Mouse (Mus musculus) skeletal muscle tissue, adult 2 months (tissue): ENCODE measurements at regions not wholly inside any gene's neighbourhood (a gene's known extent, or its start where the extent isn't known, plus 50 kb on each side); places are given as distances from the start of the nearest gene placed in this dataset.

ENCODE experiments used
- DNase-seq: peaks from one replicate; pipeline ENCODE4 v3.0.0-alpha.2; 2012; ENCODE audit warnings: low read depth, low spot score

DNA sequence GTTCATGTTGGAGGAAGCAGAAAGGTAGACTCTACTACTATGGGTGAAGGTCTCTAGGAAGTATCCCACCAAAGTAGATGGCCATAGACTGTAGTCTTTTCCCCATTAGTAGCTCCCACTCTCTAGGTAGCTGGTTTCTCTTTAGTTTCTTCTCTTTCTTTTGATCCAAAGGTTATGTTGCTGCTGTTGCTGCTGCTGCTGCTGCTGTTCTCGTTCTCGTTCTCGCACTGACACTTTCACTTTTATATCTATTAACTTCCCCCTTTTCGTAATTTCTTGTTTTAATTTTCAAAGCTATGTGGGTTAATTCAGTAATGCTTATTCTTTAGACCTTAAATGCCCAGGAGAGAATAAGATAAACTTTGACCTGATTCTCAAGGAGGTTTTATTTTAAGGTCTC lies 58.3 kb downstream of the Tmem100 start:
- no peak for DNase-seq

DNA sequence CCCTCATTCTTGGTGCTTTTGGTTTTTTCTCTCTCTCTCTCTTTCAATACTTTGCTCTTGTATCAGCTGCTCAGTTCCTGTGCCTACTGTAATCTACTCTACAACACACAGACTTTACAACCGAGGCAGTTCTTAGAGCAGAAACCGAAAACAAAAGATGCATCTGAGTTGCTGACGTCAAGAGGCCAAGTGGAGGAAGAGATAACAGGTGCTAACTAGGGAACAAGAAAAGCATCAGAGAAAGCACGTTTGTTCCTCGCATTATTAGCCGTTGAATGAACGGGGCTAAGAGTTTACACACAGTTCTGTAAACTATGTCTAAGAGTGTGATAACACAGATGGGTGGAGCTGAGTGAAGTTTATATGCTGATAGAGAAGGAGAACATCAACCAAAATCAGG lies 63.9 kb downstream of the Tmem100 start:
- DNase-seq = no peak

DNA sequence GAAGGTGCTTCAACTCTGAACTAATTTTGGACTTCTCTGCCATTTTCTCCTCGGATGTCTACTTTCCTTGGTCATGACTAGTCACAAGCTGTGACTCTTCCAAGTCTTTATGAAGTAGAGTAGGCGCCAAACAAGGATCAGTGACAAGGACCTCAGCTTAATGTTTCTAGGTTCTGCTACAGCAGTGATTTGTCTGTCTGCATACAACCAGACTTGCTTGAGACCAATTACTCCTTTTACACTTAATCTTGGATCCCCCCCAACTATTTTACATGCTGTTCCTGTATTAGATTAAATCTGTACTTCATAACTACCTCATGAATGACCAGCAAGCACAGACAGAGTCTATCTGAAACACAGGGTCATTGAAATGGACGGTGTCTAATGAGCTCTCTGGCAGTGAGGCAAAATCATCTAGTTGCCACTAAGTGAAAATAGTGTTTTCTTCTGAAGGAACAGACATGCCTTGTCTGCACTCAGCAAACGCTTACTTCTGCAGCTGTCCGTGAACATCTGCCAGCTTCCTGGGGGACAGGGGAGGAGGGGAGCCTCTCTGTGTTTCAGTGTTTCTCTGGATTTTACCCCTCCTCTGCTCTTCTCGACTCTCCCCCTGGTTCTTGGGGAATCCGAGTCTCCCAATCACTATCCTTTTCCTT lies 64.7 kb downstream of the Tmem100 start:
- no peak for DNase-seq

DNA sequence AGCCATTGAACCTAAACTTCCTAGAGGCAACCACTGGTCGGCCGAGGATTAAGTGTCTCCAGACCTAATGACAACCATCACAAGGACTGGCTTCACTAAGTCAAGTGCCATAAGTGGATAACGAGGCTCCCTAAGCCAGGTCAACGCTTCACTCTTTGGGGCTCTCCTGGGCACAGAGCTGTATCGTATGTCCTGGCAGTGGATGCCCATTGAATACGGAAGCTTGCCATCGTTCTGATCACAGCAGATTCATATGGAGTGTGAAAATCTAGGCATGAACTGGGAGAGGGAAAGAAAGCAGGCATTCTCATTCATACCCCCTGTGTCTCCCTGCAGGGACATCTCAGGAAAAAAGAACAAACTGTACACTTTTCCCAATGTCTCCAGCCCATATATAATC lies 68.3 kb downstream of the Tmem100 start:
- DNase-seq = no peak

DNA sequence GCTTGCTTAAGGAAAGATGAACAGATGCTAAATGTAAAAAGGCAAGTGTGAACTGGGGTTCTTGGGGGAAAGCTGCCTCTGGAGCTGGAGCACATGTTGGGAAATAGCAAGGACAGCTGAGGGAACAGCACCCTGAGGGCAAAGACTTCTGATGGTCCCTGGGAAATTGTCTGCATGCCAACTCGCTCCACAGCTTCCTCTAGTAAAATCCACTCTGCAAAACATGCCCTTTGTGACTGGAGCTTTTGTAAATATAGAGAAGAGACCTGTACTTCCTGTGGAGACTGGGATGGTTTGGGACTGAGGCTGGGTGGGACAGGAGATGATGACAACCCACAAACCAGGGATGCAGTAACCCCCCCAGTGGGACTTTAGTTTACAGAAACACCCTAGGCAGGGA lies 69.0 kb downstream of the Tmem100 start:
- DNase-seq = no peak

DNA sequence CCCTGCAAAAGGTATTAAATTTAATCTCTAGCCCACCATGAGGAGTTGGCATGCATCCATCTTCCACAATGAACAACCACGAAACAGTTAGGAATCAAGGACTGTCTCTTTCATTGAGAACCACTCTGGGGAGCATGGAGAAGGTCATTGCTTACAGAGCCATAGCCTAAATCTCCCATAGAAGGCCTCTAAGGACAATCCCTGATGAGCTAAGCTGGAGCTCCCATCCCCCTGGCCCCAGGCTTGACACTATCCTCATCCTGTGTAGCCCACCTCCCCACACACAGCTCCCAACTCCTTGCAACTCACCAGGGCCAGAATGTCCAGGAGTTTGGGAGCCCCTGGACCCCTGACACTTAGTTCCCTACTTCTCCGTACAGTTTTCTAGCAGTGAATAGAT lies 70.0 kb downstream of the Tmem100 start:
- no peak for DNase-seq

DNA sequence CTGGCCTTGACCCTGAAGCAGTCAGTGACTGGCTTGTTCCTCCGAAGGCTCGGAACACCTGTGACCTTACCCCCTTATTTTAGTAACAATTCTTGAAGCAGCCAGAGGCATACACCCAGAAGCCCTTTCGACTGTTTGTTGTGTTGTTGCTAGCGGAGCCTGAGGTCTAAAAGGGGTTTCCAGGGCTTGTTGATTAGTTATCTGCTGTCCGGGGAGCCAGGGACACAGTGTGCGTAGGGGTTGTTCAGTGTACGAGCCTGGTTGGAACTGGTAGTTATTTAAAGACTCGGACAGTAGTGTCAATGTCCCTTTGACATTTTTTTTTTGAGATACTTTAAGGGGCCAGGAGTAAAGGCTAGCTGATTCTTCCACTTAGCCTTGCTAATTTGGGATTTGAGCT lies 71.1 kb downstream of the Tmem100 start:
- peak; percentile 76 for DNase-seq

DNA sequence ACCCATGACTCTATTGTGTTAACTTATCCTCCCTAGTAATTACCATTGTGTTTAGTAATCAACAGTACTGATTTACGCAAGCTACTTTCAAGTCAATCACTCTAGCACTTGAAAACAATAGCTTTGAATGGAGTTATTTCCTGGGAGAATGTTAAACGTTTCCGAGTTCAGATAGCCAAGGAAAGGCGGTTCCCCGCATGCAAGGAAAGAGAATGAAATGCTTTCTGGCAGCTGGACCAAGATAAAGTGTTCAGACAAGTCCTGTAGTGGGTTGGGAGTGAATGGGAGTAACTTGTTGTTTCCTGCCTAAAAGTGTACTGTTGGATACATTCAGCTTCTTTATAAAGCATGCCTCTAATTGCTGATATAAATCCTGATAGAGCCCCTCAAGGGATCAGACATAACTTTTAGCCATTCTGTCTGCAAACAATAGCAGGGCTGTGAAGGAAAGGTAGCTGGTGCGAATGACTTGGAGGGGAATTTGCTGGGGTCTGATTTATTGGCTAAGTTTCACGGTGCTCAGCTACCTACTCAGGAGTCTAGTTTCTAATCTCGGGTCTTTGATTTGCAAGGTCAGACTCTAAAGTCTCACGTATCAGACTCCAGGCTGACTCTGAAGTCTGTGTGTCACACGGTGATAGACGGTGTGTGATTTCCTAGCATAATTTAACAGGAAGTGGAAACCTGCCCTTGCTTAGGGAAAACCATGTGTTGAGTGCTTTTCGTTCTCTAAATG lies 76.1 kb downstream of the Tmem100 start:
- no peak for DNase-seq

DNA sequence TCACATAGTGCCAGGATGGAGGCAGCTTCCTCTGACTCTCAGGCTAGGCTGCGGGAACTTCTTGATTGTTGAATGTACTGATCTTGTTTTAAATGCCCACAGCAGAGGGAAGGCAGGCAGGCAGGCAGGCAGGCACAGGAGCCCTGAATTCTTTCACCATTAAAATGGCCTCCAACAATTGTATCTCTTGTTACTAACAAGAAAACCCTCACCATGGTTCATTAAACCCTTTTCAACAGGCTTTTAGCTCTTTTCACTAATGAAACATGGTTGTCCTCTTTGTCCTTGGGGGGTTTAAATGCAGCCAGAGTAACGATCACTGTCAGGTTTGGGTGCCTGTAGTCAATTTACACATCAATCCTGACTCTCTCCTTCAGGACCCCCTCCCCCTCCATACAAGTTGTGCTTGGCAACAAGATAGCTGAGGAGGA lies 77.8 kb upstream of the Gm45716 start:
- DNase-seq = no peak

DNA sequence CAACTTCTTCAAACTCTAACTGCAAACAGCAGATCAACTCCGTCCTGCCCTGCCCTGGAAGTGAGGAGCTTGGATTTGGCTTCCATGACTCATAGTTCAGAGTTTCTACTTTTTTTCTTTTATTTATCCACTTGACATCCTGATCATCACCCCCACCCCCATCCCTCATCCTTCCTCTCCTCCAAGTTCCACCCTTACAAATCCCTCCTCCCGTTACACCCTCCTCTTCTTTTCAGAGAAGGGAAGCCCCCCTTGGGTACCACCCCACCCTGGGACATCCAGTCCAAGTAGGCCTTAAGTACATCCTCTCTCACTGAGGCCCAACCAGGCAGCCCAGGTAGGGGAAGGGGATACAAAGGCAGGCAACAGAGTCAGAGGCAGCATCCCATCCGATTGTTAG lies 77.3 kb upstream of the Gm45716 start:
- DNase-seq = no peak

DNA sequence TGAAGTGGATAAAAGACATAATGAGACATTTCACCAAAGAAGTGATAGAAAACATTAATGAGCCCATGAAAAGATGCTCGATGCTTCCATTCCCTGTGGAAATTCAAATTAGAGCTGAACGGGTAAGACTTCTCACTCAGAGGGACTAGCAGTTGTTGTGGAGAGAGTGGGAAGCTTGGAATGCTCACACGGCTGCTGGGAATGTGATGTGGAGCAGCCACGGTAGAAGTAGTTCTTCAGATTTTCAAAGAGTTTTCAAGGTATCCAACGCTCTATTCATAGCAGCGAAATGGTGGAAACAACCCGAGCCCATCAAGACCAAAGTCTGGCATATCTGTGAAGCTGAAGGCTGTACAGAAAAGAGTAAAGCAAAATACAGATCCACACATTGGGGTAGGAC lies 75.3 kb upstream of the Gm45716 start:
- DNase-seq = no peak

DNA sequence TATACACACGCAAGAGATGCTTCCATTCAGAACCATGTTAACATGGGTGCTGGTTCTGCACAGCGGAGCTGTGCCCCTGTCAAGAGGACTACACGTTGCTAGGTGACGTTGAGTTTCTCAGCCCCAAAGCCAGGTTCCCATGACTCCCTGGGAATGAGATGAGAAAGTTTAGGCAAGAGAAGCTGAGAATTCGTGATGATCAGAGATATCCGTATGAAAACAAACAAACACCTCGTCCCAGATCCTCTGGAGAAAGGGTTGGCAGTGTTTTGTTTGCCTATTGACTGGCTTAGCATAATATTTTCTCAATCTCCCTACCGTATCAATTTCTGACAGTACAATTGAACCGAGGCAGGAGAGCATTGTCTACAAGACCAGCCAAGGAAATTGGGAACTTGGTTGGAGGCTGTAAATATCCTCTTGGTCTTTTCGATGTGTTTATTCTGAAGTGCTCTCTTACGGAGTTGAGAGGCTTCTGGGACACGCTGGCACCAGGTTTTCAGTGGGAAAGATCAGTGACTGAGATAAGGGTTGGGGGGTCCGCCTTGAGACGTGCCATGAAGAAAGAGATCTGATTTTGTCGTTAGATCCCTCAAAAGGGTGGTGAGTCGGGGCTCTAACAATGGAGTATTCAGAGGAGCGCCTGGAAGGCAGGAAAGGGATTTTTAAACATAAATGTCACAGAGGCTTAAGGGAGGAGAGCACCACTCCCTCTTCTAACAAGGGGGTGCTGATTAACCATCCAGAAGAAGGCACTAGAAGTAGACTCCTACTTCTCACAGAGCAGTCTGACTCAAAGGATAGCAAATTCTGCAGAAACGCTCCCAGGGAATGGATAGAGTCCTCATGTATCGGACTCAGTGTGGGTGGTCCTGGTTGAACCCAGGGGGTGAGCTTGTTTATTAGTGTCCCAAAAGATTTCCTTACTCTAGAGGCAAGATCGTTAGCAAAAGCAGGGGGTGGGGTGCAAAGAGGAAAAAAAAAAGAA lies 70.5 kb upstream of the Gm45716 start:
- DNase-seq = no peak

DNA sequence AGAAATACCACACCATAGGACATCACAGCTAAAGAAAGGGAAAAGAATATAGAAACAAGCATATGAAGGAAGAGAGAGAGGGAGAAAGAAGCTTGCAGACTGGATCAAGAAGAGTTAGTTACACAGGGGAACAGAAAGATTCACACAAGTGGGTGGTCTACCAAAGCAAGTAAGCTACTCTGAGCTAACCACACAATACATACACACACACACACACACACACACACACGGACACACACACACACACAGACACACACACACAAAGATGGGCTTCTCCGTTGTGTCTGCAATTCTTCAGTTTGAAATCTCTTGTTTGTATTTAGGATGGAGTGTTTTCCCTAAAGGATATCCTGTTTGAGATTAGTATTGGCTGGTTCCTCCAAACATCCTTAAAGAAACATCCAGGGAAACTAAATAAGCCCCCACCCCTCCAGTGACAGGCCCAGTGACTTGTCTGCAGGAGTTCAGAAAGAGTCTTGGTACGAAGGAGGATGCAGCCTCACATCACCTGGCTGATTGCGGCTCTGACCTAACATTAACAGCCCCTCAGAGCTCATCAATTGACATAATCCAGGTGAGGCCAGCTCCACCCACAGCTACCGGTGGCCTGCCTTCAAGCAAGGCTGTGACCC lies 69.7 kb upstream of the Gm45716 start:
- no peak for DNase-seq

DNA sequence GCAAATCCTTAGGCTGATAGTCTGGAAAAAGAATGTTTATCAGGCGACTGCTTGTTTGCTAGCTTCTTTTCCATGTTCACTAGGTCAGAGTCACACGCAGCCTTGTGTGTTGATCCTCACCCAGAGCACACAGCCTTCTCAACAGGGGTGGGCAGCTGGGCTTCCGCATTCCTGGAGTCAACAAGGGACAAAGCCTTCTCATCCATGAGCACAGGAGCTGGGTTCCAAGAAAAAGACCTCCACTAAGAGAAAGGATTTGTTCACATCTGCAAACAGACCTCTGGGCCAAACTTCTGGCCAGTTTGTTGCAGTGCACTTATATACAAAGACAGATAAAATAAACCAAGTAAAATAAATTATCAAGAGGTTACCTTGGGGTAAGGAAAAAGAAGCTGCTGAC lies 65.6 kb upstream of the Gm45716 start:
- DNase-seq = no peak

DNA sequence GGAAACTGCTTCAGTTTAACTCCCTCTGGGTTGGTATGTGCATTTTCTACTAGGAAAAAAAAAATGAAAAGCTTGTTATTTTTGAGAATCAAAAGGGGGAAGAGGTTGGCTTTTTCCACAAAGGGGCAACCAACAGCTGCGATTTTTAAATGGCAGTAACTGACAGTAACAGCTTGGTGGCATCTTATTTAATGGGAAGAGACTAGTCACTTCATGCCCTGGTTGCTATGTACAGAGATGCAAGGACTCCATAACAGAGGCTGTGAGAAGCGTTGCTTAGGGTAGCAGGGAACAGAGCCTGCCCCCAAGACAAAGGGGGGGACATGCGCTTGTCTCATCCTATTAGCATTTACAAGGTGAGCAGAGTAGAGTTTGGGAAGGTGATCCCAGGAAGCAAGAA lies 64.8 kb upstream of the Gm45716 start:
- DNase-seq = no peak

DNA sequence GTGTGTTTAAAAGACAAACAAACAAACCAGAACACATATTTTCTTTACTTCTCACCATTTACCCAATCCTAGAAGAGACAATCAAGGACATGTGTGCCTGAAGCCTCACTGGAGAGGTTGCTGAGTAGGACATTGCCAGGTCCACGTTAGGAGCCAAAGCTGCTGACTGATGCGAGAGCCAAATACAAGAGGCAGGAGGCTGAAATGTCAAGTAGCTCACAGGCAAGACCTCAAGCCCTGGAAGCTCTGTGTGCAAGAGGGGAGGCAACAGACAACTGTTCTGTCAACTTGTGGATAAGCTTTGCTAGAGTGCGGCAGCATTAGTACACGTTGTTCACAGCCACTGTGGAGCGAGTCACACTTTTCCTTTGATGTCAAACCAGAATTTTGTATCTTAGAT lies 63.6 kb upstream of the Gm45716 start:
- DNase-seq = peak; percentile 74

DNA sequence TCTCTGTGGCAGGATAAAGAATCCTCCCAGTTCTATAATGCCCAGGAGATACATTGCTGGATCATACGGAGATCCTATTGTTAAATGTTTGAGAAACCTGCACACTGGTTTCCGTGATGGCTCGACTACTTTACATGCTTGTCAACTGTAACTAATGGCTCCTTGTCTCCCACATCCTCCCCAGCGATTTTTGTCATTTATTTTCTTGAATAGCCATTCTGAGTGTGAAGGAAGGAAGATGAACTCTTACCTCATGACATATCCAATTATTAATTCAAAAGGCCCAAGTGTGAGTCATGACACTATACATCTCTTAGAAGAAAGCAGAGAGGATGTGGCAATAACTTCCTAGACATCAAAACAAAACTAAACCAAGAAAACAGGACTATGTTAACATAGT lies 61.2 kb upstream of the Gm45716 start:
- no peak for DNase-seq

DNA sequence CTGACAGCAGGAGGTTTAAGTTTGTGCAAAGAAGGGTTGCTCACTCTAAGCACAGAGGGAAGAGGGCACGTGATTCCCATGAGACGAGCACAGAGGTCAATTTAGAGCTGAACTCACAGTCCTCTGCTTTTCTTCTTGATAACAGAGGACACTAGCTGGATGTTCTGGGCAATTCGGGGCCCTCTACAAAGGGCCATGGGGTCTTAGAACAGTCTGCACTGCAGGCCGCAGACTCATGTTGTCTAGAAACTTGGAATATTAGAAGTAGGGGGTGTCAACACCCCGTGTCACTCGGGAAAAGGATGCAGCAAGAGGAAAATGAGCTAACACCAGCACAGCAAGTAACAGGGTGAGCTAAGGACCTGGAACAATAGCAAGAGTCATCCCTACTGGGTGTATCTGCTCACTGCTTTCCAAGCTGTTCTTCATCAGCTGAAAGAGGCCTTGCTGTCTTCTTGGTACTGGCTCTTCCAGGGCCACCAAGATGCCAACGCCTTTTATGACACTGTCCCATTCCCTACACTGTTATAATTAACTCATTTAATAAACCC lies 58.5 kb upstream of the Gm45716 start:
- DNase-seq = peak; percentile 63

DNA sequence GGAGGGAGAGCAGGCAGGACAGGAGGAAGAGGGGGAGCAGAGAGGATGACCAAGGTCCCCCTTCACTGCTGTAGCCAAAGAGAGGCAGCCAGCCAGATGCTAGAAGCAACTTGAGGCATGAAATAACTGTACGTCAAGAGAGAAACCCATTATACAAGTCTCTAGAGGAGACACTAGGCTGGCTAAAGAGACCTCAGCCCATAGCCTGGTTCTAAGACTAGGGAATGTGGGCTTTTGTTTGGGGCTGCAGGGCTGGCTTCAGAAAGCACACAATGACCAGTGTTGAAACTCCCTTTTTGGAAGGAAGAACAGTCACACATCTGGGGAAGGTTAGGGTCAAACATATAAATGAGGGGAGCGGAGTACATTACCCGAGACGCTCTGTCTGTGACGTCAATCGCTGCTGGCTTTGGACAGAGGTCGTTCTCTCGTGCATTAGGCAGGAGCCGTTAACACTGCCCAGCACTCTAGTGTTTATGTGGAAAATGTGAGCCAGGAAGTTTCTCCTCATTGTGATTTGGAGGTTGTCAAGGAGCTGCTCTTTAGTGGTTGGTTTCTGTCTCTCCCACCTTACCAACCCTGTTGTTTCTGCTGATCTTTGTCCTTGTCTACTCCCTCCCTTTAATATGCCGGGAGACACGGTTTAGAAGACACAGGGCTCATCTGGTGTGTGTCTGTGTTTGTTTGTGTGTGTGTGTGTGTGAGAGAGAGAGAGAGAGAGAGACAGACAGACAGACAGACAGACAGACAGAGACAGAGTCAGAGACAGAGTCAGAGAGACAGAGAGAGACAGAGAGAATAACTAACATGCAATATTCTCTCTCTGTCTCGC lies 57.5 kb upstream of the Gm45716 start:
- DNase-seq = peak; percentile 67

DNA sequence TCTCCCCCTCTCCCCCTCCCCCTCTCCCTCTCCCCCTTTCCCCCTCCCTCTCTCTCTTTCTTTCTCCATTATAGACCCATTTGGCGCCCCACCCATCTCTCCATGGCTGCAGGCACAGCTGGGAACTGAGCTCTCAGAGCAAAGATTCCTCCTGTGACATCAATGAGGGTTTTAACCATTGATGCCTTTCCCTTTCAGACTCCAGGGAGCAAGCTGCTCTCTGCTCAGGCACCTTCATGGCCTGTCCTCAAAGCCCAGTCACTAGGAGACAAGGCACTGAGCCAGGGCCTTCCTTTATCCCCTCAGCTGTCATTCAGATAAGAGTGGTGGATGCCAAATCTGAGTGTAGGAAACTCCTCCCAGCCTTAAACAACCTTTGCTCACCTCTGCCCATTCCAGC lies 56.8 kb upstream of the Gm45716 start:
- no peak for DNase-seq

DNA sequence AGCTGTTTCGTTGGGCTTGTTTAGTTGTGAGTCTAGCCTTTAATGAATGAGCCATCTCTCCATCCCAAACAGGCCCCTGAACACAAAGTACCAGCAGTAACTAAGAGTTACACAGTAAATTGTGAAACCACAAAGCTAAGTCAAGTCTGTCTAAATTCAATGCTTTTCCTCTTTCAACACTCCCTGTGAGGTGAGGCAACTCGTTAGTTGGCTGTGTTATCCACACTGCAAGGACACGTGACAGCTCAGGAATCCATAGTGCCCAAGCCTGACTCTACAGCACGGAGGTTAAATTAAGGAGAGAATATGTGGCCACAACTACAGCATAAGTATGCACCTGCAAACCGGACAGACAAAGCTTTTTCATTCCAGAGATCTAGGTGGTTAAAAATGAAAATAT lies 54.9 kb upstream of the Gm45716 start:
- no peak for DNase-seq
